Mouse (Mus musculus) monocyte, adult 5-6 weeks (primary cell): Measurements from ENCODE around the gene Prrg2. TPM values are rescaled to one million over a fixed set of nuclear protein-coding genes. Genes with fewer than 3 reads are reported as not detected.

ENCODE experiments used
- ATAC-seq: fragments of 153-309, 156-312 bp; replicated peaks from 2 replicates; pipeline ENCODE4 v1.8.0; 2017; ENCODE audit warnings: mild to moderate bottlenecking; ENCODE audit not compliant: low TSS enrichment, insufficient number of reproducible peaks, severe bottlenecking, poor library complexity, low FRiP score
- total RNA-seq: library from RNA; stranded (forward); fragments of 200-1000, 200-491, 200-594 nt; gene quantifications from 3 replicates; pipeline ENCODE4 v1.2.3, GENCODE M21; 2017

The Prrg2 gene
- total RNA-seq, 1 experiment from 2014 or later, result 12.8 TPM

GRCm38 (mm10) chr7:45091001-45091990 is 28.8 kb upstream of the Prrg2 start:
- peak; percentile 41; the same call in 1 of the 2 replicates for ATAC-seq

GRCm38 (mm10) chr7:45090251-45090977 is 27.9 kb upstream of the Prrg2 start:
- ATAC-seq, result no peak

GRCm38 (mm10) chr7:45088597-45088996 is 26.1 kb upstream of the Prrg2 start:
- no peak for ATAC-seq

GRCm38 (mm10) chr7:45086084-45086483 is 23.6 kb upstream of the Prrg2 start:
- ATAC-seq, result no peak

- ATAC-seq, result peak; percentile 2; the same call in 1 of the 2 replicates
Measured at GRCm38 (mm10) chr7:45083300-45083890, 20.9 kb upstream of the Prrg2 start.

GRCm38 (mm10) chr7:45082401-45083299 is 20.2 kb upstream of the Prrg2 start:
- ATAC-seq, result peak; percentile 82

GRCm38 (mm10) chr7:45081016-45081415 is 18.5 kb upstream of the Prrg2 start:
- ATAC-seq, result no peak

GRCm38 (mm10) chr7:45079856-45080255 is 17.4 kb upstream of the Prrg2 start:
- ATAC-seq, result peak; percentile 30; the same call in 1 of the 2 replicates

- ATAC-seq, result peak; percentile 10; the same call in 1 of the 2 replicates
Measured at GRCm38 (mm10) chr7:45078513-45078912, 16.0 kb upstream of the Prrg2 start.

GRCm38 (mm10) chr7:45077829-45078228 is 15.4 kb upstream of the Prrg2 start:
- no peak for ATAC-seq

- no peak for ATAC-seq
Measured at GRCm38 (mm10) chr7:45077322-45077721, 14.8 kb upstream of the Prrg2 start.

GRCm38 (mm10) chr7:45076501-45076900 is 14.0 kb upstream of the Prrg2 start:
- ATAC-seq, result no peak

- no peak for ATAC-seq
Measured at GRCm38 (mm10) chr7:45075405-45075804, 12.9 kb upstream of the Prrg2 start.

GRCm38 (mm10) chr7:45073949-45074348 is 11.5 kb upstream of the Prrg2 start:
- ATAC-seq, result no peak

GRCm38 (mm10) chr7:45073171-45073707 is 10.8 kb upstream of the Prrg2 start:
- ATAC-seq, result 0 out of 2 replicates have a peak, but pooled peaks have one; percentile 11

GRCm38 (mm10) chr7:45072230-45072629 is 9.8 kb upstream of the Prrg2 start:
- no peak for ATAC-seq

- no peak for ATAC-seq
Measured at GRCm38 (mm10) chr7:45069671-45070070, 7.2 kb upstream of the Prrg2 start.

- peak; percentile 45; the same call in 1 of the 2 replicates for ATAC-seq
Measured at GRCm38 (mm10) chr7:45068000-45068318, 5.5 kb upstream of the Prrg2 start.
